Mouse (Mus musculus) ES-E14 (cell line): ENCODE measurements around the gene Patz1.

Experiments
- CHD2 ChIP-seq: IDR thresholded peaks from 2 replicates; pipeline ENCODE4 v1.6.1; 2014; ENCODE audit warnings: mild to moderate bottlenecking, low read depth, low read length, inconsistent platforms
- HCFC1 ChIP-seq: IDR thresholded peaks from 2 replicates; pipeline ENCODE4 v1.6.1; 2012; ENCODE audit warnings: low read length, inconsistent platforms, borderline replicate concordance; ENCODE audit not compliant: insufficient read depth
- MAFK ChIP-seq: IDR thresholded peaks from 2 replicates; pipeline ENCODE4 v1.6.1; 2014; ENCODE audit warnings: mild to moderate bottlenecking, low read depth, low read length, inconsistent platforms; ENCODE audit not compliant: insufficient read depth
- ZC3H11A ChIP-seq: IDR thresholded peaks from 2 replicates; pipeline ENCODE4 v1.6.1; 2012; ENCODE audit warnings: low read depth, mild to moderate bottlenecking, inconsistent platforms, low read length, borderline replicate concordance
- ZNF384 ChIP-seq: IDR thresholded peaks from 2 replicates; pipeline ENCODE4 v1.6.1; 2012; ENCODE audit warnings: low read depth, low read length, inconsistent platforms

- TF ChIP-seq ZNF384 (no peak), ZC3H11A (no peak), HCFC1 (no peak), MAFK (no peak), CHD2 (no peak)
Measured at GRCm38 (mm10) chr11:3344916-3345315, 56.2 kb downstream of the Patz1 start.
